Mouse (Mus musculus): ENCODE measurements around the gene Rprd1b. TPM values are rescaled to one million over a fixed set of nuclear protein-coding genes. Genes with fewer than 3 reads are reported as not detected.

Rprd1b gene
- total RNA-seq (2021): 10 to 100 TPM; 28.5 to 31.0 TPM
- long read RNA-seq, experiment 1, full-length matches to known transcripts: 4 of 16 reads
- long read RNA-seq, experiment 1, partial matches to known transcripts: 0 of 16 reads
- long read RNA-seq, experiment 1, other reads (novel, unspliced or antisense): 12 of 16 reads
- long read RNA-seq, experiment 2, full-length matches to known transcripts: 11 of 30 reads
- long read RNA-seq, experiment 2, partial matches to known transcripts: 1 of 30 reads
- long read RNA-seq, experiment 2, other reads (novel, unspliced or antisense): 18 of 30 reads

- DNase-seq (ENCODE audit: low spot score in 2 of 2): peak; percentile 95 to 96
Measured at GRCm38 (mm10) chr2:158028354-158028863, at the start of gene Rprd1b, which contains the start of gene Tti1. Gene Rprd1b (plus strand): TSS chr2:158028497. Gene Tti1 (minus strand): TSS chr2:158028433.

- peak in 1 of 2 experiments; percentile 36 for DNase-seq (ENCODE audit: low spot score in 2 of 2)
Measured at GRCm38 (mm10) chr2:157979241-157979640, 49.1 kb upstream of the Rprd1b start.

GRCm38 (mm10) chr2:157982727-157983126 is 45.6 kb upstream of the Rprd1b start:
- no peak for DNase-seq (ENCODE audit: low spot score in 2 of 2)

- DNase-seq (ENCODE audit: low spot score in 2 of 2): no peak
Measured at GRCm38 (mm10) chr2:157983276-157983675, 45.0 kb upstream of the Rprd1b start.

GRCm38 (mm10) chr2:157985611-157986010 is 42.7 kb upstream of the Rprd1b start:
- peak; percentile 31 for DNase-seq (ENCODE audit: low spot score in 2 of 2)

- DNase-seq (ENCODE audit: low spot score in 2 of 2): peak in 1 of 2 experiments; percentile 37
Measured at GRCm38 (mm10) chr2:157986235-157986634, 42.1 kb upstream of the Rprd1b start.

GRCm38 (mm10) chr2:157988416-157989190 is 39.7 kb upstream of the Rprd1b start:
- no peak for DNase-seq (ENCODE audit: low spot score in 2 of 2)

GRCm38 (mm10) chr2:157989946-157990345 is 38.4 kb upstream of the Rprd1b start:
- DNase-seq (ENCODE audit: low spot score in 2 of 2): peak in 1 of 2 experiments; percentile 33

GRCm38 (mm10) chr2:157991026-157991425 is 37.3 kb upstream of the Rprd1b start:
- no peak for DNase-seq (ENCODE audit: low spot score in 2 of 2)

- DNase-seq (ENCODE audit: low spot score in 2 of 2): no peak
Measured at GRCm38 (mm10) chr2:157992501-157992900, 35.8 kb upstream of the Rprd1b start.

GRCm38 (mm10) chr2:157998817-157999216 is 29.5 kb upstream of the Rprd1b start:
- DNase-seq (ENCODE audit: low spot score in 2 of 2): peak in 1 of 2 experiments; percentile 44

- DNase-seq (ENCODE audit: low spot score in 2 of 2): no peak
Measured at GRCm38 (mm10) chr2:158004620-158005019, 23.7 kb upstream of the Rprd1b start.

- DNase-seq (ENCODE audit: low spot score in 2 of 2): no peak
Measured at GRCm38 (mm10) chr2:158005641-158006040, 22.7 kb upstream of the Rprd1b start.

GRCm38 (mm10) chr2:158009373-158009772 is 18.9 kb upstream of the Rprd1b start:
- DNase-seq (ENCODE audit: low spot score in 2 of 2): no peak

GRCm38 (mm10) chr2:158012608-158013007 is 15.7 kb upstream of the Rprd1b start:
- no peak for DNase-seq (ENCODE audit: low spot score in 2 of 2)

- DNase-seq (ENCODE audit: low spot score in 2 of 2): no peak
Measured at GRCm38 (mm10) chr2:158017330-158017729, 11.0 kb upstream of the Rprd1b start.

- DNase-seq (ENCODE audit: low spot score in 2 of 2): no peak
Measured at GRCm38 (mm10) chr2:158027855-158028353, 393 bp upstream of the Rprd1b start.

- no peak for DNase-seq (ENCODE audit: low spot score in 2 of 2)
Measured at GRCm38 (mm10) chr2:158030007-158030406, 1.7 kb downstream of the Rprd1b start.

- DNase-seq (ENCODE audit: low spot score in 2 of 2): no peak
Measured at GRCm38 (mm10) chr2:158035813-158036212, 7.5 kb downstream of the Rprd1b start.

GRCm38 (mm10) chr2:158036408-158036807 is 8.1 kb downstream of the Rprd1b start:
- DNase-seq (ENCODE audit: low spot score in 2 of 2): no peak

GRCm38 (mm10) chr2:158036953-158037352 is 8.7 kb downstream of the Rprd1b start:
- DNase-seq (ENCODE audit: low spot score in 2 of 2): no peak

- DNase-seq (ENCODE audit: low spot score in 2 of 2): no peak
Measured at GRCm38 (mm10) chr2:158037571-158037970, 9.3 kb downstream of the Rprd1b start.

Measured in layer of hippocampus, postnatal 14 days (tissue).